Mouse (Mus musculus) urinary bladder, postnatal 25 days (tissue): ENCODE results near the gene Gbf1.

ENCODE experiments used
- DNase-seq: peaks from one replicate; pipeline ENCODE4 v3.0.0; 2022; ENCODE audit warnings: low spot score

Gene Gbf1

DNA sequence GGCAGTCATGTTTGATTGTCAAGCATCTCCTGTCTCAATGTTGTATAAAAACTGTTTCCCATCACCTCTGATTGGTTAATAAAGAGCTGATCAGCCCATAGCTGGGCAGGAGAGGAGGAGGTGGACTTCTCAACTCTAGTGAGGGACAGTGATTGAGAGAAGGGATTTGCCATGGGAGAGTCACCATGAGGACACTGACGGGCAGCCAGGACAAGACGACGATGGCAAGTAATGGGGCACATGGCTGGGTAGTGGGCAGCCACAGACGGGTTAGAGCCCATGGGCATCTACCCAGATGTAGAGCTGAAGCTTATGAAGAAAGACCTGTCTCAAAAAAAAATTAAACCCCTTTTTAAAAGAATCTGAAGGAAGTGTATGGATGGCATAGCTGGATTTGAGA is 150.2 kb downstream of the Gbf1 start:
- DNase-seq = no peak

DNA sequence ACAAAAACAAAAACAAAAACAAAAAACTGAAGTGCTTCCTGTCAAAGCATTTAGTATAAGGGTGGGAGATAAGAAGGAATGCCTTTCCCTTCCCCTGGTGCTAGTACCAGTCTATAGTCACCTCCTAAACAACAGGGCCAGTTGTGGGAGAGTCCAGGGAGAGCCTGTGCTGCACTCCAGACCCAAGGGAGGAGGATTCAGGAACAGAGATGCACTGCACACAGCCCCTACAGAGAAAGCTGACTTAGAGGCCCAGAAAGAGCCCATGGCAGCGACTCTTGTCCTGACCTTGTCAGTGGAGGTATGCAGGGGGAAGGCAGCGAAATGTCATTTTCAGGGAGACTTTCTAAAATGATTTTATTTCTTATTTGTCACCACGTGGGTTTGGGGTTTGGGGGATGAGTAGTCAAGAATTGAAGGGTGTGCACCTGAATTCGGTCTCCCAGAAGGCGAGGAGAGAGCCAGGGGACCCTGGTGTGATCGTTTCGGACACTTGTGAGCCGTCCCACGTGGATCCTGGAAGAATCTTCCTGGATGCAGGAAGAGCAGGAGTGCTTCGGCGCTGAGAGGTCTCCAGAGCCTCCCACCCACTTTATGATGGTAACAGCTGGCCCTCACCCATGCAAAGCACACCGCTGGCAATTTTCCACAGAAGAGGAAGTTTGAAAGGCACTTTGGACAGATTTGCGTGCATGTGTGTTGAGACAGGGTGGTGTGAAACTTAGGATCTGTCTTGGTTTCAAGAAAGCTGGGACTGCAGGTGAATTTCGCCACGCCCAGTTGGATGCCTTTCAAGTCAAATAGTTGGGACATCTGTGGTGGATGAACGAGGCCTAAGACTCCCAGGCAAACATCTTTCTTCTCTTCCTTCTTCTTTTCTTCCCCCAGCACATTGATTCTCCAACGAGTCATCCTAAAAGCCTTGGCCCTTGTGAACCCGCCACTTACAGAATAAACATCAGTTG is 151.2 kb downstream of the Gbf1 start:
- no peak for DNase-seq

DNA sequence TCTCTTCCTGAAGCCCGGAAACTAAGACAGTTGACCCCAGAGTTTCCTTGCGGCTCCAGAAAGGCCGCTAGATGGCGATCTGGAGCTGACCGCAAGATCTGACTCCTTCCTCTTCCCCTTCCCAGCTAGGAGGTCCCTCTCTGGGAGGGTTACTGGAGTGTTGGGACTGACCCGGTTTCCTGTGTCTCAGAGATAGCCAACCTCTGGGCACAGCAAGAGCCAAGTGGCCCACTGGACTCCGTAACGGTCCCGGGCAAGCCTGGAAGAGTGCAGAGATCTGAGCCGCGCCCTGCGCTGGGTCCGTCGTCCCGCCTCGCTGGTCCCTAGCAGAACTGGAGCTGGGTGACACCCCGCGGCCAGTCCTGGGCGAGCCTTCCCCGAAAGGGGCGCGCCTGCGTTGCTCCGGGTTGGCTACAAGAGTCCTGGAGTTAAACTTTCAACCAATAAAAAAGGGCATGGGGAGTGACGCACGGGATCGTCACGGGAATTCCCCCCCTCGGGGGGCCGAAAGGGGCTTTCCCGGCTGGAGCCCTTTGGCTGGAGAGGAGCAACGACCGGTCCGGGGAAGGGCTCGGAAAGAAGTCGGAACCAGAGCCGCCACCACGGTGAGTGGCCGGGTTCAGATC is 152.0 kb downstream of the Gbf1 start, which contains the start of gene Nfkb2:
Gene Nfkb2 (plus strand): TSS at position 105 of the 626 bp plus-strand sequence.
- DNase-seq = peak; percentile 87

DNA sequence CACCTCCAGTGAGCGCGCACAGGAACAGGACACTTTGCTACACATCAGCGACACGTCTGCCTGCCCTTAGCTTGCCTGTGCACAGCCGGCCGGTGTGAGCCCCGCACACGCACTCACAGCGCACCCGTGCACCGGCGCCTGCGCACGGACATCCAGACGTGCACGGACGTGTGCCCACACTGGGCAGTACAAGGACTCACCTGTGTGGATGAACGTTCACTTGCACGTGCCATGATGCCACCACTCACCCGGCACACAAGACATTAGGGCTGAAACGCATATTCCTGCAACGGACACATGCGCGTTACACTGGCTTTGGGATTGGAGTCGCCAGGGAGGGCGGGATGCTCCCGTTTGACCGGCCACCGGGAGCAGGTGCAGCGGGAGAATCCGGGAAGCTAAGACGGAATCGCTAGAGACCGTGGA is 152.6 kb downstream of the Gbf1 start:
- no peak for DNase-seq

DNA sequence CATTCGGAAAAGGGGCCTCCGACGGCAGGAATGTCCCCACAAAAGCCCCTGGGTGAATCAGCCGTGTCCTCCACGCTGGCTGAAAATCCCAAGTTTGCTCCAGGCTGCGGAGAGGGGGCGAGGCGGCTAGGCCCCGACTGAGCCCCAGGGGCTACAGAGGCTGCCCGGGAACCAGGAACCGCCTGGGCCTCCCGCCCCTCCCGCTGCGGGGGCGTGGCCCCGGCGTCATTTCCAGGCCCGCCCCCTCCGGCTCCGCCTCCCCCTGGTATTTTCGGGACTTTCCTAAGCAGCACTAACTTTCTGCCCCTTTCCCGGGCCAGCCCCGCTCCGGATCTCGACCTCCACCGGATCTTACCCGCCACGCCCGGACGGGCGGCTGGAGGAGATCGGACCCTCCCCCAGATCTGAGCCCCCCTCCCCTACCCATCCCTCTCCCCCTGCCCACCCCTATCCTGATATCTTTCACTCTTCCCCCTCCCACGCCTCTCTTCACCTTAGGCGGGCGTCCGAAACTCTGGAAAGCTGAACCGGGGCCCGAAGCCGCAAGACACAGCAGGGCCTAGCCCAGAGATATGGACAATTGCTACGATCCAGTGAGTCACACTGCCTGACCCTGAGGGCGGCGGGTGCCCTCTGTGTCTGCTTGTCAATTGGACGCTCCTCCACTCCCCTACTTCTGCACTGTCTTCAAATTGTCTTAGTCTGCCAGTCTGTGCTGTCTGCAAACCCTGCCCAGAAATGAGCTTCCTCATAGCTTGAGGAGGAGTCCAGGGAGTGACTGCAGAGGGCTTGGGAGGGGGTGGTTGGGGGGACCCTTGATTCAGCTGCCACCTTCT is 153.3 kb downstream of the Gbf1 start:
- DNase-seq = peak; percentile 90

DNA sequence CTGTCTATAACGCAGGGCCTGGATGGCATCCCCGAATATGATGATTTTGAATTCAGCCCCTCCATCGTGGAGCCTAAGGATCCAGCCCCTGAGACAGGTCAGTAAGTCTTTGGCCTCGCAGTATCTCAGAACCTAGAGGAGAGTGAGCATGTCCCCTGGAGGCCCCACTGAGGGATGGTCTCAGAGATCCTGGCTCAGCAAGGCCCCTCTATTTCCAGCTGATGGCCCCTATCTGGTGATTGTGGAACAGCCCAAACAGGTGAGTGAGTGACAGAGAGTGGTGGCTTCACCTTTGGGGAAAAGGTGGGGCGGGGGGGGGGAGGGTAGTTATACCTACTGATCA is 153.9 kb downstream of the Gbf1 start:
- no peak for DNase-seq

DNA sequence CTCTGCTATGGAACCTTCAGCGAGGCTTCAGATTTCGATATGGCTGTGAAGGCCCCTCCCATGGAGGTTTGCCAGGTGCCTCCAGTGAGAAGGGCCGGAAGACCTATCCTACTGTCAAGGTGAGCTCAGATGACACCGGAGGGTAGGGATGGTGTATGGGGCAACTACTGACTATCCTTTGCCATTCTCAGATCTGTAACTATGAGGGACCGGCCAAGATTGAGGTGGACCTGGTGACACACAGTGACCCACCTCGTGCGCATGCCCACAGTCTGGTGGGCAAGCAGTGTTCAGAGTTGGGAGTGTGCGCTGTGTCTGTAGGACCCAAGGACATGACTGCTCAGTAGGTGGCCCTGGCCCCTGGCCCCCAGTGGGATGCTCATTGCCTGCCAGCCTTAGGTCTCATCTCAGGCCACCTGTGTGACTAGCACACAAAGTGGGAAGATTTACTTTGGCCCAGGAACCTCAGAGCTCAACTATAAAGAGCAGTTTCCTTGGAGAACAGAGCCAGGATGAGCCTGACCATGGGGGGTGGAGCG is 154.5 kb downstream of the Gbf1 start:
- no peak for DNase-seq

DNA sequence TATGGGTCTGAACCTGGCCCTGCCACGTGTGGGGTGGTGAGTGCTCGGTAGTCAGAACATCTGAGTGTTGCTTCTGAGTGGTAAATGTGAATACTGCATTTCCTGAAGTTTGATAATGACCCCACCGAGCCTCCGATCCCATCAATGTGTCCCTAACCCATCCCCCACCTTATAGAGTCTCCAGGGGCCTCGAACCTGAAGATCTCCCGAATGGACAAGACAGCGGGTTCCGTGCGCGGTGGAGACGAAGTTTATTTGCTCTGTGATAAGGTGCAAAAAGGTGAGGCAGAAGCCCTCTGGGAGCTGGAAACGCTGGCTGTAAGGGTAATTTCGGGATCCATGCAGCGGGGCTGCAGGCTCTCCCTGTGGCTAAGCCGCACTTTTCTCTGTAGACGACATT is 155.5 kb downstream of the Gbf1 start:
- no peak for DNase-seq

DNA sequence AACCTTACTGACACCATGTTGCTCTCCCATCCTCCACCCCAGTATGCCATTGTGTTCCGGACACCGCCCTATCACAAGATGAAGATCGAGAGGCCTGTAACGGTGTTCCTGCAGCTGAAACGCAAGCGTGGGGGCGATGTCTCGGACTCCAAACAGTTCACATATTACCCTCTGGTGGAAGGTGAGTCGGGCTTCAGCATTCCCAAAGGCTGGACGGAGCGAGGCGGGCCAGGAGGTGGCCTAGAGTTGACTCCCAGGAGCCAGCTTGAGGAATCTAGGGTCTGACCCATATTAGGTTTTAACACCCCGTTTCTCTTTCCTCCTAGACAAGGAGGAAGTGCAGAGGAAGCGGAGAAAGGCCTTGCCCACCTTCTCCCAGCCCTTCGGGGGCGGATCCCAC is 156.0 kb downstream of the Gbf1 start:
- DNase-seq = no peak

DNA sequence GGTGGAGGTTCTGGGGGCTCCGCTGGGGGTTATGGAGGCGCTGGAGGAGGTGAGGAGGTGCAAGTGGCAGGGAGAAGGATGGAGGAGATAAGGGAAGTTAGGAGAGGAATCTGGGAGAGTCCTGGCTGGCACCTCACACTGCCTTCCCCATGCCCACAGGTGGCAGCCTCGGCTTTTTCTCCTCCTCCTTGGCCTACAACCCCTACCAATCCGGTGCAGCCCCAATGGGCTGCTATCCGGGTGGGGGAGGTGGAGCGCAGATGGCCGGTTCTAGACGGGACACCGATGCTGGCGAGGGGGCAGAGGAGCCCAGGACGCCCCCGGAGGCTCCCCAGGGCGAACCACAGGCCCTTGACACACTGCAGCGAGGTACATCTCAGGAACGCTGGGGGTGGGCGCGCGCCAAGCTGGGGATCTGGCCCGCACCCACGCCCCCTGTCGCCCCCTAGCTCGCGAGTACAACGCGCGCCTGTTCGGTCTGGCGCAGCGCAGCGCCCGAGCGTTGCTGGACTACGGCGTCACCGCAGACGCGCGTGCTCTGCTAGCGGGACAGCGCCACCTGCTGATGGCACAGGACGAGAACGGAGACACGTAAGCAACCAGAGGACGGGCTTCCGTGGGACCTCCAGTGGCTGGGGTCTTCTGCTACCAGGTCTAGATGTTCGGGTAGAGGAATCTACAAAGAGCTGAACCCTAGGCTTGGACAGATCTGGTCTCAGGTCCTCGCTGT is 156.6 kb downstream of the Gbf1 start:
- DNase-seq = peak; percentile 84

DNA sequence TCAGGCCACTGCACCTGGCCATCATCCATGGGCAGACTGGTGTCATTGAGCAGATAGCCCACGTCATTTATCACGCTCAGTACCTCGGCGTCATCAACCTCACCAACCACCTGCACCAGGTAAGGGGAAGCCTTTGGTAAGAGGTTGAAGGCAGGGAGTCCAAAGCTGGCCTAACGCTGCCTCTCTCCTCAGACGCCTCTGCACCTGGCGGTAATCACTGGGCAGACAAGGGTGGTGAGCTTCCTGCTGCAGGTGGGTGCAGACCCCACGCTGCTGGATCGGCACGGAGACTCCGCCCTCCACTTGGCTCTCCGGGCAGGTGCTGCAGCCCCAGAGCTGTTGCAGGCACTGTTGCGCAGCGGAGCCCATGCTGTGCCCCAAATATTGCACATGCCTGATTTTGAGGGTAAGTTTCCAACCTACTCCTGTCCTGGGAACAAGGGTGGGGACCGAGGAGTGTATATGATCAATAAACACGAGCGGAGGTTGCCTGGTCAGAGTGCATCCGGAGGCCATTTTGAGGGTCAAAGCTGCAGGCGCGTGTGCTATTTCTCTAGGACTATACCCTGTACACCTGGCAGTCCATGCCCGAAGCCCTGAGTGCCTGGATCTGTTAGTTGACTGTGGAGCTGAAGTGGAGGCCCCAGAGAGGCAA is 157.5 kb downstream of the Gbf1 start:
- no peak for DNase-seq

DNA sequence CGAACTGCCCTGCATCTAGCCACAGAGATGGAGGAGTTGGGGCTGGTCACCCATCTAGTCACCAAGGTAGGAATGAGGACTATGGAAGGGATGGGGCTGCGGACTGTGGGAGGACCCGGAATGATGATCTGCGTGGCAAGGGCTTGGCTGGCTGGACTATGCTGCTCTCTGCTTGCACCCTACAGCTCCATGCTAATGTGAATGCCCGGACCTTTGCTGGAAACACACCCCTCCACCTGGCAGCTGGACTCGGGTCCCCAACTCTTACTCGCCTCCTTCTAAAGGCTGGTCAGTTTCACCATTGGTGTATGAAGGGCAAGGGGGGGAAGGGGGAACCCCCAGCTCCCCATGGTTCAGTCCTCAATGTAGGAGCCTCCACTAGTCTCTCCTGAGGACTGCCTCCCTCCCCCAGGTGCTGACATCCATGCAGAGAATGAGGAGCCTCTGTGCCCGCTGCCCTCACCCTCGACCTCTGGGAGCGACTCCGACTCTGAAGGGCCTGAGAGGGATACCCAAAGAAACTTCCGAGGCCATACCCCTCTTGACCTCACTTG is 158.1 kb downstream of the Gbf1 start:
- no peak for DNase-seq

DNA sequence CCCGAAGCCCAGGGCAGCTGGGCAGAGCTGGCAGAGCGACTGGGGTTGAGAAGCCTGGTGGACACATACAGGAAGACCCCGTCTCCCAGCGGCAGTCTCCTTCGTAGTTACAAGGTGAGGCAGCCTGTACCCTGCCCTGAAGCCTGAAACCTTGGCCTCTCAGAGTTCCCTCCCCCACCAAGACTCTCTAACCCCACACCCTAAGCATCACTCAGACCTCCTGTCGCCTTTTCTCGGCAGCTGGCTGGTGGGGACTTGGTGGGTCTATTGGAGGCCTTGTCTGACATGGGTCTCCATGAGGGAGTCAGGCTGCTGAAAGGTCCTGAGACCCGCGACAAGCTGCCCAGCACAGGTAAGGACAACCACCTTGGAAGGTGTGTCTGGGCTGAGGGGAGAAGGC is 159.0 kb downstream of the Gbf1 start:
- DNase-seq = no peak

DNA sequence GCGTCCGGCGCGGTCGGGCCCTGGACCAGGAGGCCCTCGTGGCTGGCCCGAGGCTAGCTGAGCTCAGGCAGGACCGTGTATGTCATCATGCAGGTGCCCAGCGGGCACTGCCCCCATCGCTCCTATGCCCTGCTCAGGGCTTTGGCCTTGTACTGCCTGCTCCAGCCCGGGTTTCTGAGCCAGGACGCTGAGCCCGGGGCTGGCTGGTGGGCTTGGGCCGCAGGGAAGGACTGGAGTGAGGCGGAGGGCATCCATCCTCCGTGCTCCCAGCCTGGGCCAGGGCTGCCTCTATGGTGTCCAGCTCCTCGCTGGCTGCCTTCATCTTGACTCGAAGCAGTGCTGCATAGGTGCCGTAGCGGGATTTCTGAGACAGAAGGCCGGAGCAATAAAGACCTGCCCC is 160.3 kb downstream of the Gbf1 start:
- DNase-seq = no peak

DNA sequence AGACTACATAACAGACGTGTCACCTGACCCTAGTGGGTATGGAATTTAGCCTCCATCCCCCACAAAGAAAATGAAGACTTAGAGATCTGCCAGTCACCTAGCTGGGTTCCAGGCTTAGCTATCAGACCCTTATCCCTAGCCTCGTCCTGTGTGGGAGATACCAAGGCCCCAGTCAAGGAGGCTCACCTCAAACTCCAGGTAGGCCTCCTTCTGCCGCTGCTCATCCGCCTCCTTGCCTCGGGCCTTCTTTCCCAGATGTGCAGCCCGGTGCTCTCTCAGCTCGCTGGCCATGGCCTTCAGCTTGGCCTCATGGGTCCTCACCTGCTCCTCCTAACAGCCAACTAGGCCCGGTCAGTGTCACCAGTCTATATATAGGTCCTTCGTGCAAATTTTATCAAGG is 160.8 kb downstream of the Gbf1 start:
- no peak for DNase-seq

DNA sequence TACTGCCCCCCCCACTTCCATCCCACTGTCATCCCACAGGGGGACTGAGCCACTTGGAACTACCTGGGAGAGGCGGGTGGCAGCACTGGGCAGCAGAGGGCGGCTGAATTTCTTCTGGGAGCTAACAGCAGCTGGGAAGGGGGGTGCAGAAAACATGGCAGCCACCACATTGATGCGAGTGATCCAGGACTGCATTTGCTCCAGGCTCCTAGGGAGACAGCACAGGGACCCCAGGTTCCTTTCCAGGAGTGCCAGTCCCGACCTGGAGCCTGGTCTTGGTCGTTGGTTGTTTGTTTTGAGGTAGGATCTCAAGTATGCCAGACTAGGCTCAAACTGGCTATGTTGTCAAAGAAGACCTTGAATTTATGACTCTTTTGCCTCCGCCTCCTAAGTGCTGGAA is 161.3 kb downstream of the Gbf1 start:
- DNase-seq = no peak

DNA sequence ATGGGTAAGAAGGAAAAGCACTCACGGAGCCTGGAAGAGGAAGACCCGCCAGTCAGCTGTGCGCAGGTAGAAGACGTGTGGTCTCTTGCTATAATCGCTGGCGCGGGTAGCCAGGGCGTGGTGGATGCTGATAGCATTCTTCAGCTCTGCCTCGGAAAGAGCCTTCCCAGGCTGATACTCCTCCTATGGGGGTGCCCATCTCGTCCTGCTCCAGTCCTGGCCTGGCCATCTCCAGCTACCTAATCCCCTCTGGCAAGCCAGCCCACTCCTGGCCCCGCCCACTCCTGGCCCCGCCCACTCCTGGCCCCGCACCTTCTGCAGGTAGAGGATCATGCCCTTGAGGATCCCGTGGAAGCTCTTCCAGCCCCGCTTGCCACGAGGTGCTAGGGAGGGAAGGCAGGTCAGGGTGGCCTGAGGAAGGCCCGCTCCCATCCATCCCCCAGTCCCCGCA is 161.9 kb downstream of the Gbf1 start:
- no peak for DNase-seq

DNA sequence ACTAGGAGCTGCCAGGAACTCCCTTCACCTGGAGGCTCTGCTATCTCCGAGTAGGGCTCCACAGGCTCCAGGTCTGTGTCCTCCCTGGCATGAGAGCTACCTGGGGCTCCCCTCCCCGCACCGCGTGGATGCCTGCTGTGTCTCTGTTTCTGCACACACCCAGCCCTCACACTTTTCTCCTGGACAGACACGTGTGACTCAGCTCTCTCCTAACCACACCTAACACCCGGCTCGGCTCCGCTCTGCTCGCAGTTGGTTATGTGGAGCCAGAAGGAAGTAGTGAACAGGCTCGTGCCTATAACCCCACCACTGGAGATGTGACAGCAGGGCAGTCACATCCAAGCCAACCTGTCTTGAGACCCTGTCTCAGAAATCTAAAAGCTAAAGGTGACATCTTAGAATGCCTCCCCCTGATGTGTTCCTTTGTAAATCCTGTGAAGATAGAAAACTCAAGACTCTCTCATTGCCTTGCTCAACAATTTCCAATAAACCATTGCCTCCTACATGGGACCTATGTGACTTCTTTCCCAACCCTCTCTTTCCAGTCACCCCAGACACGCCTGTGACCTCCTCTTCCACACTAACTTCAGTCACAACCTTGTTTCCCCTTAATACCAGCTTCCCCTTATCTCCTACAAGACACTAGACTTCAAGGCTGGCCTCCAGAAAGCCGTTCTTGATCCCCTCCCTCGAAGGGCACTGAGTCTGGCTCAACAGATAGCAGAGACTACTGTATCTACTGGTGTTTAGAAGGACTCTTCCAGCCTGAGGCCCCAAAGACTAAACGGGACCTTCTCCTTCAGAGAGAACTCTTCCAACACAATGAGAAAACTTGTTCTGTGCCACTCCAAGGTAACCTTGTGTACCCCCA is 162.8 kb downstream of the Gbf1 start:
- no peak for DNase-seq

DNA sequence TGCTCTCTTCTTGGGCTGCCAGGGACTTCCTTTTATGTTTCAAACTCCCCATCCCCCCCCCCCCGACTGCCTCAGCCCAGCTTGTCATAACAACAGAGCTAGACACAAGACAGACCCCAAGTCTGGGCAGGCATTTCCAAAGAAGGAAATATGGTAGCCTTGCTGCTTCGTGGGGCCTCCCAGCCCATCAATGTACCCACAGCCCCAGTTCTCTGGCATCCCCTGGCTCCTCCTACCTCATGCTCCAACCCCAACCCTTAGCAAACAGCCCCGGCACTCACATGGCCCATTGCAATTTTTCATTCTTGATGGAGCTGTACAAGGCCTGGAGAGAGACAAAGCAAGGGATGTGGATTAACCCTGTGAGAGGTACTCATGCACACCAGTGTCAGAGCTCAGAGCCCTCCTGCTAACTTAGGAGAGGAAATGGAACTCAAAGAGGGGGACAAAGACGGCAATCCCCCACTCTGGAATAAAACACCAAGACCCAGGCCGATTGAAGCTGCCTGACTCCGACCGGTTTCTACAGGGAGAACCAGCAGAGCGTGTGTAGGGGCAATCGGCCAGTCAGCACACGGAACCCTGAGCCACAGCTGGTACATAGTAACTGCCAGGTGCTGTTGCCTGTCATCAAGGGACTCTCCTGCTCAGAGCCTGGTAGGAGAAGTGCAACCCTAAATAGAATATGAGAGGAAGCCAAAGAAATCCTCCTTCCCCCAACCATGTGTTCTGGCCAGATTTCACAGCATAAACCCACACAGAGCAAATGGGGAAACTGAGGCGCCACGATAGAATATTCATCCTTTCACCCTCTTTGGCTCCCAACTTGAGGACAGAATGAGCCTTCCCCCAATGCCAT is 163.7 kb downstream of the Gbf1 start:
- DNase-seq = no peak
